ENCODE assay signal across 8 mouse cellular contexts in the genomic region with DNA sequence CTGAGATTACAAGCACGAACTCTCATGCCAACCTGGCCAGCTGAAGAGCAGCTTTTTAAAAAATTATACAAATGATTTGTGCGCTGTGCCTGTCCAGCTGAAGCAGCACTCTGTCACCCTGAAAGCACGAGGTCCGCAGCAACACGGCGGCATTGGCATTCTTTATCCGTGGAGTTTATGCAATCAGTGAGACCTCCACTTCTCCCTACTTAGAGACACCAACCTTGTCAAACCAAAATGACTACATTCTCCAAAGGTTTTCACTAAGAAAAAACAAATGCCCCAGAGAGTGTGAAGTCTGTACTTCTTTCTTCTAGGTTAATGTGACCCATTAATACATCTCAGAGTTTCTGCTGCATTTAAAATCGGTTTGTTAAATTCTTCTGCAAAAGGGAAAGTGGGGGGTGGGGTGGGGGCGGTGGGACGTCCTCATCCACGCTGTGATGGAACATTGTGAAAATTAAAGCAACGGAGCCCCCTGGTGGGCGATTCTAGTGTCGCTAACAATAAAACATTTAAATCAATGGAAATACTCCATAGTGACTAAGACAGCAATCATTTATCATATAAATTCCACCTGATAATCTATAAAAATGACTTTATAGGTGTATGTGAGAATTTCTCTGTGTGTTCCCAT.
DNase-seq lines count a peak whose midpoint lies in the region; ATAC-seq lines count a peak whose summit lies in the region.

No protein-coding gene starts in this region.

- no peaks in the 10 kb centered on the region for H3K27me3 ChIP-seq in heart, embryonic 10.5 days (ENCODE audit: insufficient read depth, poor library complexity, severe bottlenecking)
- no peaks in the 10 kb centered on the region for H3K27me3 ChIP-seq in kidney, embryonic 15.5 days
- H3K27me3 ChIP-seq in limb, embryonic 12.5 days: no peaks in the 10 kb centered on the region
- H3K27me3 ChIP-seq in neural tube, embryonic 15.5 days (replicated peaks): no peaks in the 10 kb centered on the region

- H3K4me3 ChIP-seq in heart, embryonic 10.5 days: peak overlapping the region; percentile 27
- 0 out of 2 replicates have a peak overlapping the region, but pooled peaks have one; percentile 4 for H3K4me3 ChIP-seq in kidney, embryonic 15.5 days (replicated peaks)
- H3K4me3 ChIP-seq in limb, embryonic 12.5 days (replicated peaks): no peak overlapping the region
- 0 out of 2 replicates have a peak overlapping the region, but pooled peaks have one; percentile 3 for H3K4me3 ChIP-seq in neural tube, embryonic 15.5 days (replicated peaks)

- WGBS in heart, embryonic 10.5 days: 27% methylated on average over 14 of the region's 14 CpGs
- 25% methylated on average over 14 of the region's 14 CpGs for WGBS in kidney, embryonic 15.5 days
- WGBS in limb, embryonic 12.5 days: 23% methylated on average over 14 of the region's 14 CpGs
- WGBS in neural tube, embryonic 15.5 days: 19% methylated on average over 14 of the region's 14 CpGs

- no peak overlapping the region for H3K27ac ChIP-seq in heart, embryonic 10.5 days
- no peak overlapping the region for H3K27ac ChIP-seq in kidney, embryonic 15.5 days
- H3K27ac ChIP-seq in limb, embryonic 12.5 days: no peak overlapping the region
- no peak overlapping the region for H3K27ac ChIP-seq in neural tube, embryonic 15.5 days (replicated peaks)

- H3K4me2 ChIP-seq in kidney, embryonic 15.5 days: peak overlapping the region; percentile 39; the same call in 1 of the 2 replicates
- peak overlapping the region; percentile 30 for H3K4me2 ChIP-seq in limb, embryonic 12.5 days
- peak overlapping the region; percentile 50 for H3K4me2 ChIP-seq in neural tube, embryonic 15.5 days

- DNase-seq in heart, embryonic 10.5 days (ENCODE audit: low spot score): no peak
- DNase-seq in heart, postnatal 25 days (ENCODE audit: low spot score): no peak
- peak; percentile 87 to 91 for DNase-seq in cerebellum, postnatal 10 days
- peak; percentile 56 to 73 for DNase-seq in frontal cortex, postnatal 10 days (ENCODE audit: low spot score in 2 of 2)
- DNase-seq in thymus, adult 18-20 months: no peak

- no peaks in the 10 kb centered on the region for H3K4me1 ChIP-seq in heart, embryonic 10.5 days
- 0 out of 2 replicates have a peak, but pooled peaks cover 2% of the 10 kb centered on the region for H3K4me1 ChIP-seq in kidney, embryonic 15.5 days
- no peaks in the 10 kb centered on the region for H3K4me1 ChIP-seq in limb, embryonic 12.5 days (replicated peaks)
- peaks cover 2% of the 10 kb centered on the region; the same call in 1 of the 2 replicates for H3K4me1 ChIP-seq in neural tube, embryonic 15.5 days

- no peak overlapping the region for H3K9ac ChIP-seq in kidney, embryonic 15.5 days
- H3K9ac ChIP-seq in limb, embryonic 12.5 days (replicated peaks): no peak overlapping the region
- H3K9ac ChIP-seq in neural tube, embryonic 15.5 days (replicated peaks): no peak overlapping the region

- ATAC-seq in kidney, embryonic 15.5 days (replicated peaks; ENCODE audit: low FRiP score): no peak; the same call in 1 of the 2 replicates
- no peak; the same call in 1 of the 2 replicates for ATAC-seq in limb, embryonic 12.5 days (ENCODE audit: insufficient number of reproducible peaks, insufficient read depth, low FRiP score, low TSS enrichment, low read depth)
- ATAC-seq in neural tube, embryonic 15.5 days (ENCODE audit: low FRiP score): peak; percentile 65; the same call in 1 of the 2 replicates

- no peaks in the 10 kb centered on the region for H3K9me3 ChIP-seq in heart, embryonic 10.5 days
- no peaks in the 10 kb centered on the region for H3K9me3 ChIP-seq in kidney, embryonic 15.5 days (replicated peaks)
- H3K9me3 ChIP-seq in limb, embryonic 12.5 days: no peaks in the 10 kb centered on the region
- no peaks in the 10 kb centered on the region for H3K9me3 ChIP-seq in neural tube, embryonic 15.5 days (replicated peaks)

- H3K36me3 ChIP-seq in heart, embryonic 10.5 days: no peaks in the 10 kb centered on the region
- no peaks in the 10 kb centered on the region for H3K36me3 ChIP-seq in kidney, embryonic 15.5 days
- H3K36me3 ChIP-seq in limb, embryonic 12.5 days: no peaks in the 10 kb centered on the region
- no peaks in the 10 kb centered on the region for H3K36me3 ChIP-seq in neural tube, embryonic 15.5 days

- intact Hi-C loops in heart, postnatal 25 days (cut with DNase I): no loop called here

Comparison
In these comparisons a context has a peak if more than half of its experiments do, and no peak if none do; other contexts are left out.
1. DNase-seq: peak in cerebellum, postnatal 10 days (2 of 2) and frontal cortex, postnatal 10 days (2 of 2); none in heart, embryonic 10.5 days (single experiment), heart, postnatal 25 days (single experiment) and thymus, adult 18-20 months (0 of 2).
2. Peak in every context shown above with its lines, with median percentiles within 50 percentile points of each other: H3K4me2 ChIP-seq.